Mouse (Mus musculus): Measurements from ENCODE around the gene Hspa12b. TPM values are rescaled to one million over a fixed set of nuclear protein-coding genes. Genes with fewer than 3 reads are reported as not detected.
"Not testable (repeated sequence)": the region's sequence is repeated elsewhere in the genome, so short reads cannot be mapped to it uniquely, and the experiment has no call there.

Gene Hspa12b
- polyA plus RNA-seq, 1 experiment from 2014 or later = 10.8 TPM

GRCm38 (mm10) chr2:131105061-131105460 is 22.0 kb upstream of the Hspa12b start:
- H3K27me3 ChIP-seq (ENCODE audit: insufficient read depth, poor library complexity, severe bottlenecking); H3K36me3 ChIP-seq; H3K4me3 ChIP-seq; H3K9me3 ChIP-seq; H3K4me1 ChIP-seq; DNase-seq (ENCODE audit: low spot score); H3K27ac ChIP-seq: not testable (repeated sequence)
- 61% methylated on average over 4 of the region's 4 CpGs for WGBS

- no peak for DNase-seq (ENCODE audit: low spot score)
- Histone ChIP-seq H3K27me3 (ENCODE audit: insufficient read depth, poor library complexity, severe bottlenecking) (no peaks in the 10 kb centered on the region), H3K4me1 (no peaks in the 10 kb centered on the region), H3K27ac (no peak overlapping the region), H3K36me3 (no peaks in the 10 kb centered on the region), H3K9me3 (no peaks in the 10 kb centered on the region), H3K4me3 (no peak overlapping the region)
- WGBS = 82% methylated on average over 5 of the region's 5 CpGs
These were observed 21.1 kb upstream of the Hspa12b start for GRCm38 (mm10) chr2:131105989-131106388.

- no peaks in the 10 kb centered on the region for H3K9me3 ChIP-seq
- peaks cover under 1% of the 10 kb centered on the region; the same call in 1 of the 2 replicates for H3K4me1 ChIP-seq
- no peak for DNase-seq (ENCODE audit: low spot score)
- WGBS = 66% methylated on average over 2 of the region's 2 CpGs
- no peak overlapping the region for H3K27ac ChIP-seq
- H3K4me3 ChIP-seq = no peak overlapping the region
- 0 out of 2 replicates have a peak, but pooled peaks cover 3% of the 10 kb centered on the region for H3K27me3 ChIP-seq (ENCODE audit: insufficient read depth, poor library complexity, severe bottlenecking)
- H3K36me3 ChIP-seq = no peaks in the 10 kb centered on the region
These were observed 8.0 kb upstream of the Hspa12b start for GRCm38 (mm10) chr2:131118968-131119574.

GRCm38 (mm10) chr2:131124166-131124565 is 2.9 kb upstream of the Hspa12b start:
- 53% methylated on average over 3 of the region's 3 CpGs for WGBS
- peak; percentile 61 for DNase-seq (ENCODE audit: low spot score)

GRCm38 (mm10) chr2:131125157-131125963 is 1.7 kb upstream of the Hspa12b start:
- Histone ChIP-seq H3K4me1 (peaks cover 43% of the 10 kb centered on the region), H3K36me3 (no peaks in the 10 kb centered on the region), H3K9me3 (no peaks in the 10 kb centered on the region), H3K4me3 (no peak overlapping the region), H3K27me3 (ENCODE audit: insufficient read depth, poor library complexity, severe bottlenecking) (0 out of 2 replicates have a peak, but pooled peaks cover 13% of the 10 kb centered on the region), H3K27ac (peak overlapping the region; percentile 38; the same call in 1 of the 2 replicates)
- peak; percentile 66 for DNase-seq (ENCODE audit: low spot score)
- 89% methylated on average over 9 of the region's 9 CpGs for WGBS

More at GRCm38 (mm10) chr2:131124166-131124565, 2.9 kb upstream of the Hspa12b start:
- H3K9me3 ChIP-seq = no peaks in the 10 kb centered on the region
- no peaks in the 10 kb centered on the region for H3K36me3 ChIP-seq
- H3K4me1 ChIP-seq = peaks cover 36% of the 10 kb centered on the region
- H3K27ac ChIP-seq = 0 out of 2 replicates have a peak overlapping the region, but pooled peaks have one; percentile 13
- H3K4me3 ChIP-seq = no peak overlapping the region
- H3K27me3 ChIP-seq (ENCODE audit: insufficient read depth, poor library complexity, severe bottlenecking) = 0 out of 2 replicates have a peak, but pooled peaks cover 13% of the 10 kb centered on the region

- Histone ChIP-seq H3K36me3 (no peaks in the 10 kb centered on the region), H3K9me3 (no peaks in the 10 kb centered on the region), H3K27ac (peak overlapping the region; percentile 89), H3K4me3 (peak overlapping the region; percentile 62), H3K27me3 (ENCODE audit: insufficient read depth, poor library complexity, severe bottlenecking) (0 out of 2 replicates have a peak, but pooled peaks cover 13% of the 10 kb centered on the region), H3K4me1 (peaks cover 43% of the 10 kb centered on the region)
- WGBS = 42% methylated on average over 9 of the region's 9 CpGs
- DNase-seq (ENCODE audit: low spot score) = peak; percentile 89
These were observed 890 bp upstream of the Hspa12b start for GRCm38 (mm10) chr2:131125964-131126815.

- Histone ChIP-seq H3K27ac (peak overlapping the region; percentile 89; the same call in 1 of the 2 replicates), H3K36me3 (no peaks in the 10 kb centered on the region), H3K4me1 (peaks cover 52% of the 10 kb centered on the region), H3K4me3 (peak overlapping the region; percentile 62), H3K9me3 (no peaks in the 10 kb centered on the region), H3K27me3 (ENCODE audit: insufficient read depth, poor library complexity, severe bottlenecking) (0 out of 2 replicates have a peak, but pooled peaks cover 13% of the 10 kb centered on the region)
- DNase-seq (ENCODE audit: low spot score) = peak; percentile 67
- 84% methylated on average over 5 of the region's 5 CpGs for WGBS
These were observed 1.1 kb downstream of the Hspa12b start for GRCm38 (mm10) chr2:131128211-131128610.

GRCm38 (mm10) chr2:131128636-131129157 is 1.6 kb downstream of the Hspa12b start:
- H3K27ac ChIP-seq = 0 out of 2 replicates have a peak overlapping the region, but pooled peaks have one; percentile 7
- H3K4me1 ChIP-seq = peaks cover 53% of the 10 kb centered on the region
- no peaks in the 10 kb centered on the region for H3K36me3 ChIP-seq
- no peaks in the 10 kb centered on the region for H3K9me3 ChIP-seq
- H3K4me3 ChIP-seq = peak overlapping the region; percentile 62; the same call in 1 of the 2 replicates
- DNase-seq (ENCODE audit: low spot score) = peak; percentile 54
- H3K27me3 ChIP-seq (ENCODE audit: insufficient read depth, poor library complexity, severe bottlenecking) = 0 out of 2 replicates have a peak, but pooled peaks cover 13% of the 10 kb centered on the region
- 69% methylated on average over 3 of the region's 3 CpGs for WGBS

- peak; percentile 83 for DNase-seq (ENCODE audit: low spot score)
- WGBS = 67% methylated on average over 5 of the region's 5 CpGs
- H3K27ac ChIP-seq = peak overlapping the region; percentile 62; the same call in 1 of the 2 replicates
- H3K36me3 ChIP-seq = no peaks in the 10 kb centered on the region; the same call in 1 of the 2 replicates
- no peaks in the 10 kb centered on the region for H3K9me3 ChIP-seq
- 0 out of 2 replicates have a peak, but pooled peaks cover 7% of the 10 kb centered on the region for H3K27me3 ChIP-seq (ENCODE audit: insufficient read depth, poor library complexity, severe bottlenecking)
- H3K4me1 ChIP-seq = peaks cover 58% of the 10 kb centered on the region
- no peak overlapping the region for H3K4me3 ChIP-seq
These were observed 2.8 kb downstream of the Hspa12b start for GRCm38 (mm10) chr2:131129836-131130235.

- no peaks in the 10 kb centered on the region for H3K9me3 ChIP-seq
- H3K27me3 ChIP-seq (ENCODE audit: insufficient read depth, poor library complexity, severe bottlenecking) = no peaks in the 10 kb centered on the region
- H3K4me3 ChIP-seq = no peak overlapping the region
- no peak overlapping the region for H3K27ac ChIP-seq
- no peak for DNase-seq (ENCODE audit: low spot score)
- peaks cover 66% of the 10 kb centered on the region for H3K4me1 ChIP-seq
- 88% methylated on average over 2 of the region's 2 CpGs for WGBS
- H3K36me3 ChIP-seq = no peaks in the 10 kb centered on the region; the same call in 1 of the 2 replicates
These were observed 3.8 kb downstream of the Hspa12b start for GRCm38 (mm10) chr2:131130849-131131248.

- H3K4me3 ChIP-seq = no peak overlapping the region
- WGBS = 68% methylated on average over 10 of the region's 10 CpGs
- peaks cover 63% of the 10 kb centered on the region for H3K4me1 ChIP-seq
- H3K27me3 ChIP-seq (ENCODE audit: insufficient read depth, poor library complexity, severe bottlenecking) = no peaks in the 10 kb centered on the region
- no peaks in the 10 kb centered on the region for H3K9me3 ChIP-seq
- DNase-seq (ENCODE audit: low spot score) = peak; percentile 74
- H3K27ac ChIP-seq = no peak overlapping the region; the same call in 1 of the 2 replicates
- peaks cover 2% of the 10 kb centered on the region; the same call in 1 of the 2 replicates for H3K36me3 ChIP-seq
These were observed 5.2 kb downstream of the Hspa12b start for GRCm38 (mm10) chr2:131132111-131132888.
